Mouse (Mus musculus) bone marrow, adult 2 months (tissue): ENCODE results near the gene Cetn4.

Experiments
- CTCF ChIP-seq: fragments of 200-500 bp; IDR thresholded peaks from 2 replicates; pipeline ENCODE4 v1.5.1; 2011; ENCODE audit warnings: low read length, control low read depth; ENCODE audit not compliant: control insufficient read depth, insufficient read depth
- POLR2A ChIP-seq: fragments of 200-500 bp; IDR thresholded peaks from 2 replicates; pipeline ENCODE4 v1.6.1; 2011; ENCODE audit warnings: low read depth, mild to moderate bottlenecking, control low read depth, low read length, borderline replicate concordance; ENCODE audit not compliant: control insufficient read depth

GRCm38 (mm10) chr3:37347671-37348070, 35.2 kb upstream of the Cetn4 start:
- no peak for TF ChIP-seq CTCF
- no peak for TF ChIP-seq POLR2A
